Mouse (Mus musculus): ENCODE measurements around the gene Crispld2. TPM values are rescaled to one million over a fixed set of nuclear protein-coding genes. Genes with fewer than 3 reads are reported as not detected.

Gene Crispld2
- total RNA-seq, 1 experiment = 12.1 TPM

GRCm38 (mm10) chr8:120020298-120020697 lies 28.1 kb downstream of the Crispld2 start:
- TF ChIP-seq MAFK (IDR thresholded peaks at IDR 0.05; ENCODE audit: insufficient read depth, low read depth, low read length) (no peak), ZNF384 (IDR thresholded peaks at IDR 0.05; ENCODE audit: low read depth, low read length) (no peak), HCFC1 (IDR thresholded peaks at IDR 0.05; ENCODE audit: borderline replicate concordance, insufficient read depth, low read length) (no peak), ZC3H11A (IDR thresholded peaks at IDR 0.05; ENCODE audit: borderline replicate concordance, low read depth, low read length) (no peak), CHD2 (IDR thresholded peaks at IDR 0.05; ENCODE audit: low read depth, low read length) (no peak)
- H3K27ac ChIP-seq (ENCODE audit: insufficient read depth, low read depth, low read length, poor library complexity, severe bottlenecking) = no peak overlapping the region
- in situ Hi-C loops (cut with MboI; ENCODE audit: low sequenced_read_pairs in 2 of 2, unreplicated experiment in 2 of 2) = no loop called here
- H3K4me1 ChIP-seq (ENCODE audit: control insufficient read depth in 2 of 2, insufficient read depth in 2 of 2, low read length in 2 of 2, poor library complexity in 1 of 2) = no peaks in the 10 kb centered on the region
- H3K4me3 ChIP-seq (ENCODE audit: insufficient read depth in 1 of 2, low read depth in 1 of 2, low read length in 2 of 2, poor library complexity in 1 of 2, severe bottlenecking in 1 of 2) = no peak overlapping the region
- no peak overlapping the region for H3K9ac ChIP-seq (ENCODE audit: insufficient read depth, low read depth, low read length, poor library complexity, severe bottlenecking)
- no peaks in the 10 kb centered on the region for H3K9me3 ChIP-seq (ENCODE audit: control insufficient read depth, insufficient read depth, low read depth, low read length)
- no peaks in the 10 kb centered on the region for H3K36me3 ChIP-seq (ENCODE audit: control insufficient read depth, insufficient read depth, low read length, poor library complexity, severe bottlenecking)
- no peak for DNase-seq (ENCODE audit: low read depth, low spot score)

GRCm38 (mm10) chr8:120026199-120026598 lies 34.0 kb downstream of the Crispld2 start:
- Histone ChIP-seq H3K4me1 (ENCODE audit: control insufficient read depth in 2 of 2, insufficient read depth in 2 of 2, low read length in 2 of 2, poor library complexity in 1 of 2) (no peaks in the 10 kb centered on the region), H3K36me3 (ENCODE audit: control insufficient read depth, insufficient read depth, low read length, poor library complexity, severe bottlenecking) (no peaks in the 10 kb centered on the region), H3K4me3 (ENCODE audit: insufficient read depth in 1 of 2, low read depth in 1 of 2, low read length in 2 of 2, poor library complexity in 1 of 2, severe bottlenecking in 1 of 2) (no peak overlapping the region), H3K27ac (ENCODE audit: insufficient read depth, low read depth, low read length, poor library complexity, severe bottlenecking) (no peak overlapping the region), H3K9me3 (ENCODE audit: control insufficient read depth, insufficient read depth, low read depth, low read length) (no peaks in the 10 kb centered on the region), H3K9ac (ENCODE audit: insufficient read depth, low read depth, low read length, poor library complexity, severe bottlenecking) (no peak overlapping the region)
- TF ChIP-seq ZNF384 (IDR thresholded peaks at IDR 0.05; ENCODE audit: low read depth, low read length) = no peak
- no peak for TF ChIP-seq MAFK (IDR thresholded peaks at IDR 0.05; ENCODE audit: insufficient read depth, low read depth, low read length)
- TF ChIP-seq HCFC1 (IDR thresholded peaks at IDR 0.05; ENCODE audit: borderline replicate concordance, insufficient read depth, low read length) = no peak
- no peak for TF ChIP-seq ZC3H11A (IDR thresholded peaks at IDR 0.05; ENCODE audit: borderline replicate concordance, low read depth, low read length)
- no peak for TF ChIP-seq CHD2 (IDR thresholded peaks at IDR 0.05; ENCODE audit: low read depth, low read length)
- in situ Hi-C loops (cut with MboI; ENCODE audit: low sequenced_read_pairs in 2 of 2, unreplicated experiment in 2 of 2) = no loop called here
- no peak for DNase-seq (ENCODE audit: low read depth, low spot score)

GRCm38 (mm10) chr8:120026991-120027390 lies 34.8 kb downstream of the Crispld2 start:
- Histone ChIP-seq H3K27ac (ENCODE audit: insufficient read depth, low read depth, low read length, poor library complexity, severe bottlenecking) (no peak overlapping the region), H3K4me1 (ENCODE audit: control insufficient read depth in 2 of 2, insufficient read depth in 2 of 2, low read length in 2 of 2, poor library complexity in 1 of 2) (no peaks in the 10 kb centered on the region), H3K4me3 (ENCODE audit: insufficient read depth in 1 of 2, low read depth in 1 of 2, low read length in 2 of 2, poor library complexity in 1 of 2, severe bottlenecking in 1 of 2) (no peak overlapping the region), H3K36me3 (ENCODE audit: control insufficient read depth, insufficient read depth, low read length, poor library complexity, severe bottlenecking) (no peaks in the 10 kb centered on the region), H3K9ac (ENCODE audit: insufficient read depth, low read depth, low read length, poor library complexity, severe bottlenecking) (no peak overlapping the region), H3K9me3 (ENCODE audit: control insufficient read depth, insufficient read depth, low read depth, low read length) (no peaks in the 10 kb centered on the region)
- no peak for DNase-seq (ENCODE audit: low read depth, low spot score)
- in situ Hi-C loops (cut with MboI; ENCODE audit: low sequenced_read_pairs in 2 of 2, unreplicated experiment in 2 of 2) = no loop called here
- TF ChIP-seq MAFK (IDR thresholded peaks at IDR 0.05; ENCODE audit: insufficient read depth, low read depth, low read length) = no peak
- TF ChIP-seq CHD2 (IDR thresholded peaks at IDR 0.05; ENCODE audit: low read depth, low read length) = no peak
- TF ChIP-seq ZNF384 (IDR thresholded peaks at IDR 0.05; ENCODE audit: low read depth, low read length) = no peak
- TF ChIP-seq HCFC1 (IDR thresholded peaks at IDR 0.05; ENCODE audit: borderline replicate concordance, insufficient read depth, low read length) = no peak
- no peak for TF ChIP-seq ZC3H11A (IDR thresholded peaks at IDR 0.05; ENCODE audit: borderline replicate concordance, low read depth, low read length)

- no peak overlapping the region for H3K9ac ChIP-seq (ENCODE audit: insufficient read depth, low read depth, low read length, poor library complexity, severe bottlenecking)
- no peaks in the 10 kb centered on the region for H3K36me3 ChIP-seq (ENCODE audit: control insufficient read depth, insufficient read depth, low read length, poor library complexity, severe bottlenecking)
- no peak for DNase-seq (ENCODE audit: low read depth, low spot score)
- TF ChIP-seq HCFC1 (IDR thresholded peaks at IDR 0.05; ENCODE audit: borderline replicate concordance, insufficient read depth, low read length) (no peak), MAFK (IDR thresholded peaks at IDR 0.05; ENCODE audit: insufficient read depth, low read depth, low read length) (no peak)
- no peak overlapping the region for H3K27ac ChIP-seq (ENCODE audit: insufficient read depth, low read depth, low read length, poor library complexity, severe bottlenecking)
- in situ Hi-C loops (cut with MboI; ENCODE audit: low sequenced_read_pairs in 2 of 2, unreplicated experiment in 2 of 2) = no loop called here
- H3K4me3 ChIP-seq (ENCODE audit: insufficient read depth in 1 of 2, low read depth in 1 of 2, low read length in 2 of 2, poor library complexity in 1 of 2, severe bottlenecking in 1 of 2) = no peak overlapping the region
- H3K4me1 ChIP-seq (ENCODE audit: control insufficient read depth in 2 of 2, insufficient read depth in 2 of 2, low read length in 2 of 2, poor library complexity in 1 of 2) = no peaks in the 10 kb centered on the region
- H3K9me3 ChIP-seq (ENCODE audit: control insufficient read depth, insufficient read depth, low read depth, low read length) = no peaks in the 10 kb centered on the region
These were observed 38.2 kb downstream of the Crispld2 start for GRCm38 (mm10) chr8:120030447-120030846.

GRCm38 (mm10) chr8:120032549-120033208 lies 40.4 kb downstream of the Crispld2 start:
- no peak for TF ChIP-seq ZNF384 (IDR thresholded peaks at IDR 0.05; ENCODE audit: low read depth, low read length)
- TF ChIP-seq HCFC1 (IDR thresholded peaks at IDR 0.05; ENCODE audit: borderline replicate concordance, insufficient read depth, low read length) = no peak
- TF ChIP-seq ZC3H11A (IDR thresholded peaks at IDR 0.05; ENCODE audit: borderline replicate concordance, low read depth, low read length) = no peak
- H3K4me1 ChIP-seq (ENCODE audit: control insufficient read depth in 2 of 2, insufficient read depth in 2 of 2, low read length in 2 of 2, poor library complexity in 1 of 2) = no peaks in the 10 kb centered on the region
- in situ Hi-C loops (cut with MboI; ENCODE audit: low sequenced_read_pairs in 2 of 2, unreplicated experiment in 2 of 2) = no loop called here

More at GRCm38 (mm10) chr8:120032549-120033208, 40.4 kb downstream of the Crispld2 start:
- H3K27ac ChIP-seq (ENCODE audit: insufficient read depth, low read depth, low read length, poor library complexity, severe bottlenecking) = no peak overlapping the region
- H3K9me3 ChIP-seq (ENCODE audit: control insufficient read depth, insufficient read depth, low read depth, low read length) = no peaks in the 10 kb centered on the region
- no peak overlapping the region for H3K4me3 ChIP-seq (ENCODE audit: insufficient read depth in 1 of 2, low read depth in 1 of 2, low read length in 2 of 2, poor library complexity in 1 of 2, severe bottlenecking in 1 of 2)
- DNase-seq (ENCODE audit: low read depth, low spot score) = no peak
- H3K36me3 ChIP-seq (ENCODE audit: control insufficient read depth, insufficient read depth, low read length, poor library complexity, severe bottlenecking) = no peaks in the 10 kb centered on the region
- H3K9ac ChIP-seq (ENCODE audit: insufficient read depth, low read depth, low read length, poor library complexity, severe bottlenecking) = no peak overlapping the region
